27 mouse cellular contexts compared by ENCODE assay signal in the genomic region with DNA sequence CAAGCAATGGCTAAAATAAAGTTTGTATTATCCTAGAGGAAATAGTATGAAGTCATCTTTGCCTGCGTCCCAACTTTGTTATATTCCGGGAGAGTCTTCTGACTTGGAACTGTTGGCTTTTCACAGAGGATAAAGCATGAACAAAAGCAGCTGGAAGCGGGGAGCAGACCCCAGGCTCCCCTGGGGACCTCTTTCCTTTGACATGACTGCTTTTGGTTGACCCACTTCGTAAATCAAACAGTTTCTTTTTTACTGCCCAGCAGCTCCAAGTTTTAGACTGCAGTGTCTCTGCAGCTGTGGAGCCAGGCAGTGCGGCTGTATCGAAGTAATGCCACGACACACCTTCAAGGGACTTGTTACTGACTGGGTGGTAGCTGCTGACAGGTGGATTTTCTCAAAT. TPM values are rescaled to one million over a fixed set of nuclear protein-coding genes. Genes with fewer than 3 reads are reported as not detected.
DNase-seq lines count a peak whose midpoint lies in the region; ATAC-seq and TF ChIP-seq lines count a peak whose summit lies in the region.
"Had no signal": no experiment of that assay in that cellular context is flagged by ENCODE, and none has a peak within 500 bp of the region (broad histone marks: within the 10 kb centered on the region; RNA-seq: fewer than 3 reads in every experiment).

No protein-coding gene starts in this region.

- DNase-seq in gastrocnemius, adult 2 months, result no peak
- DNase-seq in gastrocnemius, postnatal 4 days (ENCODE audit: low spot score in 2 of 2), result no peak
- DNase-seq in hindbrain, embryonic 10.5 days (ENCODE audit: low spot score), result no peak
- DNase-seq in stomach, postnatal 0 days (ENCODE audit: low spot score), result no peak
- DNase-seq: adrenal gland, adult 8-10 months; cerebellum, adult 8-10 months; gastrocnemius, postnatal 25 days; liver; thymus, postnatal 14 days had no signal

- peaks cover 49% of the 10 kb centered on the region for H3K4me1 ChIP-seq in hindbrain, embryonic 13.5 days (replicated peaks)
- peaks cover 58% of the 10 kb centered on the region for H3K4me1 ChIP-seq in hindbrain, embryonic 10.5 days (replicated peaks)
- H3K4me1 ChIP-seq in megakaryocyte, embryonic 14.5 days, result peaks cover 87% of the 10 kb centered on the region
- 0 out of 2 replicates have a peak, but pooled peaks cover 3% of the 10 kb centered on the region for H3K4me1 ChIP-seq in stomach, postnatal 0 days (replicated peaks; ENCODE audit: control insufficient read depth, insufficient read depth)

- TF ChIP-seq EP300 in stomach, postnatal 0 days (optimal IDR thresholded peaks at IDR 0.05), result no peak

- peaks cover 5% of the 10 kb centered on the region; the same call in 1 of the 2 replicates for H3K36me3 ChIP-seq in hindbrain, embryonic 13.5 days
- H3K36me3 ChIP-seq in hindbrain, embryonic 10.5 days, result peaks cover 9% of the 10 kb centered on the region; the same call in 1 of the 2 replicates
- peaks cover 59% of the 10 kb centered on the region for H3K36me3 ChIP-seq in megakaryocyte, embryonic 14.5 days (replicated peaks; ENCODE audit: low read length)
- H3K36me3 ChIP-seq in stomach, postnatal 0 days (ENCODE audit: control insufficient read depth, insufficient read depth, low read length), result no peaks in the 10 kb centered on the region
- H3K36me3 ChIP-seq: heart, embryonic 15.5 days; hindbrain, embryonic 15.5 days; intestine, embryonic 15.5 days; midbrain, embryonic 15.5 days had no signal

- H3K9me3 ChIP-seq in hindbrain, embryonic 13.5 days, result no peaks in the 10 kb centered on the region
- H3K9me3 ChIP-seq in hindbrain, embryonic 10.5 days, result no peaks in the 10 kb centered on the region
- no peaks in the 10 kb centered on the region for H3K9me3 ChIP-seq in megakaryocyte, embryonic 14.5 days
- no peaks in the 10 kb centered on the region for H3K9me3 ChIP-seq in stomach, postnatal 0 days (ENCODE audit: control insufficient read depth, low read length)
- H3K9me3 ChIP-seq: embryonic facial prominence, embryonic 13.5 days; heart, embryonic 15.5 days; hindbrain, embryonic 15.5 days; intestine, embryonic 15.5 days; midbrain, embryonic 15.5 days had no signal

- no peaks in the 10 kb centered on the region for H3K27me3 ChIP-seq in hindbrain, embryonic 13.5 days
- H3K27me3 ChIP-seq in hindbrain, embryonic 10.5 days (ENCODE audit: insufficient read depth, poor library complexity, severe bottlenecking), result no peaks in the 10 kb centered on the region
- no peaks in the 10 kb centered on the region for H3K27me3 ChIP-seq in megakaryocyte, embryonic 14.5 days (replicated peaks)
- H3K27me3 ChIP-seq in stomach, postnatal 0 days (ENCODE audit: control insufficient read depth, insufficient read depth, low read length), result no peaks in the 10 kb centered on the region
- H3K27me3 ChIP-seq: embryonic facial prominence, embryonic 13.5 days; heart, embryonic 15.5 days; hindbrain, embryonic 15.5 days; intestine, embryonic 15.5 days; midbrain, embryonic 15.5 days; Patski had no signal

- no peak overlapping the region for H3K4me3 ChIP-seq in gastrocnemius, adult 2 months
- no peak overlapping the region for H3K4me3 ChIP-seq in hindbrain, embryonic 13.5 days
- H3K4me3 ChIP-seq in hindbrain, embryonic 10.5 days, result no peak overlapping the region
- peak overlapping the region; percentile 38 for H3K4me3 ChIP-seq in megakaryocyte, embryonic 14.5 days (replicated peaks)
- no peak overlapping the region for H3K4me3 ChIP-seq in stomach, postnatal 0 days (ENCODE audit: low read depth, low read length)
- H3K4me3 ChIP-seq: embryonic facial prominence, embryonic 13.5 days; heart, embryonic 15.5 days; hindbrain, embryonic 15.5 days; intestine, embryonic 15.5 days; midbrain, embryonic 15.5 days had no signal

- peak overlapping the region; percentile 35; the same call in 1 of the 2 replicates for H3K27ac ChIP-seq in gastrocnemius, adult 2 months
- no peak overlapping the region for H3K27ac ChIP-seq in hindbrain, embryonic 13.5 days
- no peak overlapping the region for H3K27ac ChIP-seq in hindbrain, embryonic 10.5 days
- no peak overlapping the region for H3K27ac ChIP-seq in stomach, postnatal 0 days (replicated peaks)
- H3K27ac ChIP-seq: embryonic facial prominence, embryonic 13.5 days; heart, embryonic 15.5 days; hindbrain, embryonic 15.5 days; intestine, embryonic 15.5 days; midbrain, embryonic 15.5 days had no signal

- H3K9ac ChIP-seq in hindbrain, embryonic 13.5 days, result 0 out of 2 replicates have a peak overlapping the region, but pooled peaks have one; percentile 24
- peak overlapping the region; percentile 18; the same call in 1 of the 2 replicates for H3K9ac ChIP-seq in stomach, postnatal 0 days (ENCODE audit: low read length)
- H3K9ac ChIP-seq: embryonic facial prominence, embryonic 13.5 days; heart, embryonic 15.5 days; hindbrain, embryonic 15.5 days; midbrain, embryonic 15.5 days had no signal

- WGBS in hindbrain, embryonic 13.5 days, result 59% methylated on average over 7 of the region's 7 CpGs
- WGBS in hindbrain, embryonic 10.5 days, result 77% methylated on average over 7 of the region's 7 CpGs
- 61% methylated on average over 7 of the region's 7 CpGs for WGBS in stomach, postnatal 0 days

- no peak overlapping the region for H3K4me2 ChIP-seq in hindbrain, embryonic 13.5 days
- H3K4me2 ChIP-seq in stomach, postnatal 0 days (replicated peaks; ENCODE audit: low read depth), result no peak overlapping the region
- H3K4me2 ChIP-seq: embryonic facial prominence, embryonic 13.5 days; heart, embryonic 15.5 days; hindbrain, embryonic 15.5 days; intestine, embryonic 15.5 days; midbrain, embryonic 15.5 days had no signal

- intact Hi-C loops in gastrocnemius, adult 2 months (cut with DNase I), result no loop called here

- TF ChIP-seq CTCF in gastrocnemius, adult 2 months (IDR thresholded peaks at IDR 0.05), result no peak
- no peak for TF ChIP-seq CTCF in stomach, postnatal 0 days (IDR thresholded peaks at IDR 0.05; ENCODE audit: low read depth)

- no peak for ATAC-seq in hindbrain, embryonic 13.5 days (ENCODE audit: low FRiP score)
- ATAC-seq in megakaryocyte, adult 5-6 weeks (ENCODE audit: poor library complexity, severe bottlenecking), result no peak
- ATAC-seq in stomach, postnatal 0 days (ENCODE audit: low FRiP score, low TSS enrichment), result no peak
- ATAC-seq: CD4-positive, CD25-positive, alpha-beta regulatory T cell, adult 4 months; forebrain, embryonic 14.5 days; intestine, embryonic 15.5 days; lung, postnatal 0 days; midbrain, embryonic 15.5 days; Patski had no signal

RNA-seq across cellular contexts. Expression of gene Mink1, which starts 3.9 kb away (rescaled TPM):
- total RNA-seq in gastrocnemius, adult 2 months (2021), result 10 to 100 TPM; 33.7 to 34.7 TPM
- total RNA-seq in gastrocnemius, postnatal 4 days (2021), result 10 to 100 TPM; 44.8 to 46.3 TPM
- polyA plus RNA-seq in hindbrain, embryonic 13.5 days (2015; fragmentation: Nextera tagmentation; extraction: Ambion mirVana), result 14.2 and 15.3 TPM in 2 replicates
- polyA plus RNA-seq in hindbrain, embryonic 10.5 days (2016; fragmentation: Nextera tagmentation; extraction: Ambion mirVana), result 12.6 and 14.6 TPM in 2 replicates
- polyA plus RNA-seq in megakaryocyte, embryonic 14.5 days (2012; ENCODE audit: insufficient read depth, low replicate concordance), result 122 and 129 TPM in 2 replicates
- 20.6 and 21.3 TPM in 2 replicates for total RNA-seq in megakaryocyte, adult 5-6 weeks (2015)
- total RNA-seq in megakaryocyte, adult 5-6 weeks (2017), result 12.7 and 17.5 TPM in 2 replicates
- polyA plus RNA-seq in stomach, postnatal 0 days (2015; fragmentation: Nextera tagmentation; extraction: Ambion mirVana), result 8.5 and 10.2 TPM in 2 replicates

RNA-seq across cellular contexts. Expression of gene Pld2, which starts 26.7 kb away (rescaled TPM):
- 10 to 100 TPM; 15.8 to 18.2 TPM for total RNA-seq in gastrocnemius, adult 2 months (2021)
- total RNA-seq in gastrocnemius, postnatal 4 days (2021), result 10 to 100 TPM; 23.4 to 23.6 TPM
- 9.0 and 10.1 TPM in 2 replicates for polyA plus RNA-seq in hindbrain, embryonic 13.5 days (2015; fragmentation: Nextera tagmentation; extraction: Ambion mirVana)
- 3.8 and 4.1 TPM in 2 replicates for polyA plus RNA-seq in hindbrain, embryonic 10.5 days (2016; fragmentation: Nextera tagmentation; extraction: Ambion mirVana)
- 1.1 TPM in 1 of 2 replicates, not detected in the other for polyA plus RNA-seq in megakaryocyte, embryonic 14.5 days (2012; ENCODE audit: insufficient read depth, low replicate concordance)
- 6.3 and 6.5 TPM in 2 replicates for total RNA-seq in megakaryocyte, adult 5-6 weeks (2015)
- 7.3 and 11.1 TPM in 2 replicates for total RNA-seq in megakaryocyte, adult 5-6 weeks (2017)
- polyA plus RNA-seq in stomach, postnatal 0 days (2015; fragmentation: Nextera tagmentation; extraction: Ambion mirVana), result 16.2 and 17.7 TPM in 2 replicates

RNA-seq across cellular contexts. Expression of gene Gm40193, which starts 33.8 kb away (rescaled TPM):
- total RNA-seq in gastrocnemius, adult 2 months (2021), result not detected
- not detected for total RNA-seq in gastrocnemius, postnatal 4 days (2021)
- polyA plus RNA-seq in hindbrain, embryonic 13.5 days (2015; fragmentation: Nextera tagmentation; extraction: Ambion mirVana), result not detected in 2 replicates
- polyA plus RNA-seq in hindbrain, embryonic 10.5 days (2016; fragmentation: Nextera tagmentation; extraction: Ambion mirVana), result not detected in 2 replicates
- polyA plus RNA-seq in megakaryocyte, embryonic 14.5 days (2012; ENCODE audit: insufficient read depth, low replicate concordance), result not detected in 2 replicates
- not detected in 2 replicates for total RNA-seq in megakaryocyte, adult 5-6 weeks (2015)
- not detected in 2 replicates for total RNA-seq in megakaryocyte, adult 5-6 weeks (2017)
- polyA plus RNA-seq in stomach, postnatal 0 days (2015; fragmentation: Nextera tagmentation; extraction: Ambion mirVana), result not detected in 2 replicates
- total RNA-seq: adrenal gland, adult 8-10 months; common myeloid progenitor, adult 5-6 weeks; ES-E14; gastrocnemius, postnatal 25 days; layer of hippocampus, adult 8-10 months; left cerebral cortex, adult 18-20 months had no signal
- polyA plus RNA-seq: CD4-positive, CD25-positive, alpha-beta regulatory T cell, adult 4 months; embryonic facial prominence, embryonic 13.5 days; forebrain, embryonic 14.5 days; heart, embryonic 15.5 days; hindbrain, embryonic 15.5 days; intestine, embryonic 15.5 days; kidney, embryonic 16.5 days; liver, embryonic 16.5 days; lung, postnatal 0 days; midbrain, embryonic 15.5 days; Patski had no signal

RNA-seq across cellular contexts. Expression of gene Psmb6, which starts 41.4 kb away (rescaled TPM):
- total RNA-seq in gastrocnemius, adult 2 months (2021), result 100 to 1,000 TPM; 229 to 241 TPM
- total RNA-seq in gastrocnemius, postnatal 4 days (2021), result 100 to 1,000 TPM; 349 to 357 TPM
- 802 and 803 TPM in 2 replicates for polyA plus RNA-seq in hindbrain, embryonic 13.5 days (2015; fragmentation: Nextera tagmentation; extraction: Ambion mirVana)
- 1,108 and 1,160 TPM in 2 replicates for polyA plus RNA-seq in hindbrain, embryonic 10.5 days (2016; fragmentation: Nextera tagmentation; extraction: Ambion mirVana)
- polyA plus RNA-seq in megakaryocyte, embryonic 14.5 days (2012; ENCODE audit: insufficient read depth, low replicate concordance), result 79.0 and 226 TPM in 2 replicates
- total RNA-seq in megakaryocyte, adult 5-6 weeks (2015), result 112 and 144 TPM in 2 replicates
- 182 and 211 TPM in 2 replicates for total RNA-seq in megakaryocyte, adult 5-6 weeks (2017)
- 516 and 537 TPM in 2 replicates for polyA plus RNA-seq in stomach, postnatal 0 days (2015; fragmentation: Nextera tagmentation; extraction: Ambion mirVana)

RNA-seq across cellular contexts. Expression of gene Gltpd2, which starts 47.6 kb away (rescaled TPM):
- total RNA-seq in gastrocnemius, adult 2 months (2021), result not detected
- under 1 TPM in 1 of 2 experiments, not detected in 1; 0.25 TPM for total RNA-seq in gastrocnemius, postnatal 4 days (2021)
- 0.25 and 0.29 TPM in 2 replicates for polyA plus RNA-seq in hindbrain, embryonic 13.5 days (2015; fragmentation: Nextera tagmentation; extraction: Ambion mirVana)
- polyA plus RNA-seq in hindbrain, embryonic 10.5 days (2016; fragmentation: Nextera tagmentation; extraction: Ambion mirVana), result 0.35 and 0.47 TPM in 2 replicates
- not detected in 2 replicates for polyA plus RNA-seq in megakaryocyte, embryonic 14.5 days (2012; ENCODE audit: insufficient read depth, low replicate concordance)
- not detected in 2 replicates for total RNA-seq in megakaryocyte, adult 5-6 weeks (2015)
- total RNA-seq in megakaryocyte, adult 5-6 weeks (2017), result not detected in 2 replicates
- polyA plus RNA-seq in stomach, postnatal 0 days (2015; fragmentation: Nextera tagmentation; extraction: Ambion mirVana), result 0.32 and 0.40 TPM in 2 replicates
- total RNA-seq: adrenal gland, adult 8-10 months; common myeloid progenitor, adult 5-6 weeks; gastrocnemius, postnatal 25 days; layer of hippocampus, adult 8-10 months; left cerebral cortex, adult 18-20 months had no signal
- polyA plus RNA-seq: CD4-positive, CD25-positive, alpha-beta regulatory T cell, adult 4 months; embryonic facial prominence, embryonic 13.5 days; heart, embryonic 15.5 days; Patski had no signal
